Mouse (Mus musculus) myocyte (in vitro differentiated cells): ENCODE data around the gene Trmt61a.

Experiments
- MAX ChIP-seq: IDR thresholded peaks from one replicate; pipeline ENCODE4 v1.6.1; 2011; ENCODE audit warnings: low read depth, mild to moderate bottlenecking, control low read depth
- POLR2A ChIP-seq: IDR thresholded peaks from one replicate; pipeline ENCODE4 v1.6.1; 2011; ENCODE audit warnings: low read depth, mild to moderate bottlenecking, control low read depth, moderate library complexity; ENCODE audit not compliant: insufficient read length
- TCF12 ChIP-seq: IDR thresholded peaks from one replicate; pipeline ENCODE4 v1.6.1; 2011; ENCODE audit warnings: mild to moderate bottlenecking, control low read depth; ENCODE audit not compliant: poor library complexity, insufficient read depth, severe bottlenecking

DNA sequence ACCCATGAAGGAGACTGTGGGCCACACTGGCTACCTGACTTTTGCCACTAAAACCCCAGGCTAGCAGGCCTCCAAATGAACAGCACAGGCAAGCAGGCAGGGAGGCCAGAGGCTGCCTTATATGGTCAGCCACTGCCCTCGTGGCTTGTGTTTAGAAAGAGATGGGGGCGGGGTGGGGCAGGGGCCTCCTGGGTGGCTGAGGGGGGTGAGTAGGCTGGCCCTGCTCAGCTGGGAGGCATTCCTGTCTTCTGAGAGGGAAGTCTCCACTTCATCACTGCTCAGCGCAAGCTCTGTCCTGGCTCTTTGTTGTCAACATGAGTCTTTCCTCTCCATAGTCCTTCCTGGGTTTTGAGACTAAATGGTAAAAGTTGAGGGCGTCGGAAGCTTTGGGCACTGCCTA is 4.9 kb downstream of the Trmt61a start:
- TF ChIP-seq TCF12: no peak
- TF ChIP-seq MAX: no peak
- no peak for TF ChIP-seq POLR2A
